Mouse (Mus musculus): Measurements from ENCODE around the gene Emc10.

- TF ChIP-seq POLR2A (IDR thresholded peaks at IDR 0.05; ENCODE audit: low read depth, low read length) (no peak), CTCF (IDR thresholded peaks at IDR 0.05; ENCODE audit: borderline replicate concordance, insufficient read depth, low read length) (no peak)
Observed at GRCm38 (mm10) chr7:44536590-44536968, 40.2 kb upstream of the Emc10 start.

Measured in embryonic fibroblast, embryonic 13.5 days (primary cell).